Mouse (Mus musculus) ES-Bruce4 (cell line): ENCODE results near the gene Patj.

Source experiments
- CTCF ChIP-seq: IDR thresholded peaks from one replicate; pipeline ENCODE4 v1.8.1; 2011; ENCODE audit warnings: low read depth, low read length
- EP300 ChIP-seq: IDR thresholded peaks from 2 replicates; pipeline ENCODE4 v1.6.1; 2011; ENCODE audit warnings: low read depth, low read length; ENCODE audit not compliant: insufficient read depth
- POLR2A ChIP-seq: IDR thresholded peaks from one replicate; pipeline ENCODE4 v1.8.1; 2011; ENCODE audit warnings: low read length; ENCODE audit not compliant: insufficient read depth

GRCm38 (mm10) chr4:98439261-98440005, 43.8 kb downstream of the Patj start:
- TF ChIP-seq POLR2A (no peak), CTCF (no peak), EP300 (no peak)
